Mouse (Mus musculus): Measurements from ENCODE around the gene Adora3. TPM values are rescaled to one million over a fixed set of nuclear protein-coding genes. Genes with fewer than 3 reads are reported as not detected.

The Adora3 gene
- polyA plus RNA-seq (2012; ENCODE audit: insufficient read depth, insufficient read length, missing spikeins) = not detected in 2 replicates

GRCm38 (mm10) chr3:105870558-105870957, at the start of gene Adora3, which contains the start of gene Tmigd3:
Gene Adora3 (plus strand): TSS chr3:105870858.
Gene Tmigd3 (plus strand): TSS chr3:105870903.
- H3K4me1 ChIP-seq (ENCODE audit: control insufficient read depth, insufficient read depth, insufficient read length, low read length) = peaks cover 10% of the 10 kb centered on the region; the same call in 1 of the 2 replicates
- H3K4me3 ChIP-seq (ENCODE audit: insufficient read depth, low read depth, low read length) = no peak within 1 kb of the TSS
- H3K27ac ChIP-seq (replicated peaks; ENCODE audit: low read depth, low read length) = no peak within 1 kb of the TSS

- Histone ChIP-seq H3K4me1 (ENCODE audit: control insufficient read depth, insufficient read depth, insufficient read length, low read length) (peaks cover 13% of the 10 kb centered on the region), H3K27ac (replicated peaks; ENCODE audit: low read depth, low read length) (no peak overlapping the region), H3K4me3 (ENCODE audit: insufficient read depth, low read depth, low read length) (no peak overlapping the region)
Observed at GRCm38 (mm10) chr3:105821504-105821903, 49.2 kb upstream of the Adora3 start.

- Histone ChIP-seq H3K4me1 (ENCODE audit: control insufficient read depth, insufficient read depth, insufficient read length, low read length) (peaks cover 10% of the 10 kb centered on the region), H3K4me3 (ENCODE audit: insufficient read depth, low read depth, low read length) (no peak overlapping the region), H3K27ac (replicated peaks; ENCODE audit: low read depth, low read length) (no peak overlapping the region)
Observed at GRCm38 (mm10) chr3:105823609-105824008, 47.0 kb upstream of the Adora3 start.

- Histone ChIP-seq H3K4me3 (ENCODE audit: insufficient read depth, low read depth, low read length) (no peak overlapping the region), H3K27ac (replicated peaks; ENCODE audit: low read depth, low read length) (peak overlapping the region; percentile 26), H3K4me1 (ENCODE audit: control insufficient read depth, insufficient read depth, insufficient read length, low read length) (peaks cover 9% of the 10 kb centered on the region)
Observed at GRCm38 (mm10) chr3:105824103-105824502, 46.6 kb upstream of the Adora3 start.

GRCm38 (mm10) chr3:105824704-105825103, 46.0 kb upstream of the Adora3 start:
- Histone ChIP-seq H3K4me3 (ENCODE audit: insufficient read depth, low read depth, low read length) (no peak overlapping the region), H3K4me1 (ENCODE audit: control insufficient read depth, insufficient read depth, insufficient read length, low read length) (peaks cover 9% of the 10 kb centered on the region), H3K27ac (replicated peaks; ENCODE audit: low read depth, low read length) (peak overlapping the region; percentile 91)

- H3K4me1 ChIP-seq (ENCODE audit: control insufficient read depth, insufficient read depth, insufficient read length, low read length) = peaks cover 9% of the 10 kb centered on the region
- peak overlapping the region; percentile 91 for H3K27ac ChIP-seq (replicated peaks; ENCODE audit: low read depth, low read length)
- H3K4me3 ChIP-seq (ENCODE audit: insufficient read depth, low read depth, low read length) = no peak overlapping the region
Observed at GRCm38 (mm10) chr3:105825501-105826161, 45.0 kb upstream of the Adora3 start.

- Histone ChIP-seq H3K4me3 (ENCODE audit: insufficient read depth, low read depth, low read length) (no peak overlapping the region), H3K27ac (replicated peaks; ENCODE audit: low read depth, low read length) (no peak overlapping the region), H3K4me1 (ENCODE audit: control insufficient read depth, insufficient read depth, insufficient read length, low read length) (no peaks in the 10 kb centered on the region)
Observed at GRCm38 (mm10) chr3:105831584-105831983, 39.1 kb upstream of the Adora3 start.

GRCm38 (mm10) chr3:105835875-105836274, 34.8 kb upstream of the Adora3 start:
- Histone ChIP-seq H3K27ac (replicated peaks; ENCODE audit: low read depth, low read length) (no peak overlapping the region), H3K4me1 (ENCODE audit: control insufficient read depth, insufficient read depth, insufficient read length, low read length) (no peaks in the 10 kb centered on the region), H3K4me3 (ENCODE audit: insufficient read depth, low read depth, low read length) (no peak overlapping the region)

- Histone ChIP-seq H3K27ac (replicated peaks; ENCODE audit: low read depth, low read length) (no peak overlapping the region), H3K4me3 (ENCODE audit: insufficient read depth, low read depth, low read length) (no peak overlapping the region), H3K4me1 (ENCODE audit: control insufficient read depth, insufficient read depth, insufficient read length, low read length) (no peaks in the 10 kb centered on the region)
Observed at GRCm38 (mm10) chr3:105836883-105837282, 33.8 kb upstream of the Adora3 start.

GRCm38 (mm10) chr3:105838655-105839054, 32.0 kb upstream of the Adora3 start:
- H3K4me3 ChIP-seq (ENCODE audit: insufficient read depth, low read depth, low read length) = no peak overlapping the region

GRCm38 (mm10) chr3:105839836-105840235, 30.8 kb upstream of the Adora3 start:
- H3K4me3 ChIP-seq (ENCODE audit: insufficient read depth, low read depth, low read length) = no peak overlapping the region
- H3K4me1 ChIP-seq (ENCODE audit: control insufficient read depth, insufficient read depth, insufficient read length, low read length) = no peaks in the 10 kb centered on the region
- no peak overlapping the region for H3K27ac ChIP-seq (replicated peaks; ENCODE audit: low read depth, low read length)

More at GRCm38 (mm10) chr3:105838655-105839054, 32.0 kb upstream of the Adora3 start:
- Histone ChIP-seq H3K27ac (replicated peaks; ENCODE audit: low read depth, low read length) (no peak overlapping the region), H3K4me1 (ENCODE audit: control insufficient read depth, insufficient read depth, insufficient read length, low read length) (no peaks in the 10 kb centered on the region)

- peaks cover 8% of the 10 kb centered on the region; the same call in 1 of the 2 replicates for H3K4me1 ChIP-seq (ENCODE audit: control insufficient read depth, insufficient read depth, insufficient read length, low read length)
- no peak overlapping the region for H3K4me3 ChIP-seq (ENCODE audit: insufficient read depth, low read depth, low read length)
- no peak overlapping the region for H3K27ac ChIP-seq (replicated peaks; ENCODE audit: low read depth, low read length)
Observed at GRCm38 (mm10) chr3:105846294-105847069, 24.2 kb upstream of the Adora3 start.

GRCm38 (mm10) chr3:105853781-105854180, 16.9 kb upstream of the Adora3 start:
- H3K27ac ChIP-seq (replicated peaks; ENCODE audit: low read depth, low read length) = no peak overlapping the region
- H3K4me3 ChIP-seq (ENCODE audit: insufficient read depth, low read depth, low read length) = no peak overlapping the region
- H3K4me1 ChIP-seq (ENCODE audit: control insufficient read depth, insufficient read depth, insufficient read length, low read length) = no peaks in the 10 kb centered on the region

- no peak overlapping the region for H3K27ac ChIP-seq (replicated peaks; ENCODE audit: low read depth, low read length)
- H3K4me3 ChIP-seq (ENCODE audit: insufficient read depth, low read depth, low read length) = no peak overlapping the region
- H3K4me1 ChIP-seq (ENCODE audit: control insufficient read depth, insufficient read depth, insufficient read length, low read length) = no peaks in the 10 kb centered on the region
Observed at GRCm38 (mm10) chr3:105854786-105855185, 15.9 kb upstream of the Adora3 start.

GRCm38 (mm10) chr3:105857513-105857912, 13.1 kb upstream of the Adora3 start:
- Histone ChIP-seq H3K4me3 (ENCODE audit: insufficient read depth, low read depth, low read length) (no peak overlapping the region), H3K4me1 (ENCODE audit: control insufficient read depth, insufficient read depth, insufficient read length, low read length) (0 out of 2 replicates have a peak, but pooled peaks cover 2% of the 10 kb centered on the region), H3K27ac (replicated peaks; ENCODE audit: low read depth, low read length) (no peak overlapping the region)

All from brown adipose tissue, adult 24 weeks (tissue).